Mouse (Mus musculus): ENCODE measurements around the gene Ndufa13.
A peak's percentile ranks its signal among the peaks of the same experiment; 100 is the strongest.

The Ndufa13 gene

GRCm38 (mm10) chr8:69907106-69907505, 4.7 kb upstream of the Ndufa13 start:
- DNase-seq (ENCODE audit: low spot score): no peak

GRCm38 (mm10) chr8:69906260-69906659, 3.9 kb upstream of the Ndufa13 start:
- no peak for DNase-seq (ENCODE audit: low spot score)

DNA sequence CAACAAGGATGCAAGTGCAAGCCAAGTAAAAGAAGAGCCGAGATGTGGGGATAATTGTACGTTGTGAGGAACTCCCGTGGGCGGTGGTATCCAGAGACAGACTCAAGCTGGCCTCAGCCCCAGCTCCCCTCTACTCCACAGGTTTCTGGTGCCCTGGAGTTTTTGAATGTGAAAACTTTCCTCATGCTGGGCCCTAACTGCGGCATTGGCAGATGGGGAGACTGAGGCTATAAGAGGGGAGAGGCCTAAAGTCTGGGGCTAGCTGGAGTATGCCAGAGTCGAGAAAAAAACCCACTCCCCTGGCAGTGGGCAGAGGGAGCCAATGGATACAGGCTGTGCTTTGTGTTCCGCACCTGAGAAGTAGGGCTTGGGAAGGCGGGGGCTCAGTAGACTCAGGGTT, 1.7 kb upstream of the Ndufa13 start:
- no peak for DNase-seq (ENCODE audit: low spot score)

- DNase-seq (ENCODE audit: low spot score): peak; percentile 94
Measured at GRCm38 (mm10) chr8:69903063-69903542, 745 bp upstream of the Ndufa13 start.

GRCm38 (mm10) chr8:69901484-69902162, 735 bp downstream of the Ndufa13 start:
- DNase-seq (ENCODE audit: low spot score): peak; percentile 98

- no peak for DNase-seq (ENCODE audit: low spot score)
Measured at GRCm38 (mm10) chr8:69900895-69901451, 1.4 kb downstream of the Ndufa13 start.

GRCm38 (mm10) chr8:69899876-69900275, 2.5 kb downstream of the Ndufa13 start:
- no peak for DNase-seq (ENCODE audit: low spot score)

GRCm38 (mm10) chr8:69897857-69898256, 4.5 kb downstream of the Ndufa13 start:
- no peak for DNase-seq (ENCODE audit: low spot score)

DNA sequence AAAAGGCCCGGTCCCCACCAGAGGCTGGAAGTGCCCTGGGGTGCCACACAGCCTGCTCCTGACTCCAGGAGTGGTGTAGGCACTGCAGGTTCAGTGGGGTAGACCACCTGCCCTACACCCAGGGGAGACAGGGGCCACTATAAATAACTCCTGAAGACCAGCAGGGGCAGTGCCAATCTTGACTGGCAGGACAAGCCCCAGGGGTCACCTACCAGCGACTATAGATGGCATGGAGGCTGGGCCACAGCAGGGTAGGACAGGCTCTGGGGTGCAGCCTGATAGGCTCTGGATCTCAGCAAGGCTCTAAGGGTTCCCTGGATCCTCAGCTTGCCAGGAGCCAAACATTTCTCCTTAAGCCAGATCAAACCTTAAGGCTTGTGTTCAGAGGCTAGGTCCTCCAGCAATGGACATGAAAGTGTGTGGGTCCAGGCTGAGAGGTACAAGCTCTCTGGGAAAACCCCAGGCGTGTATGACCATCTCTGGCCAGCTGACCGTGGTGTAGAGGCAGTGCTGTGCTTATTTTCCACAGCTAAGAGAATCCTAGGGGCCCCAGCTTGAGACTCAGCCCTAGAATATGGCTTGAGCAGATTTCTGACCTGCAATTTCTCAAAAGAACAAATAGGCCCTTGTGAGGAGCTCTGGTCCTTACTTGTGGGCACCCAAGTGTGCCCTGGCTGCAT, 6.4 kb downstream of the Ndufa13 start:
- no peak for DNase-seq (ENCODE audit: low spot score)

DNA sequence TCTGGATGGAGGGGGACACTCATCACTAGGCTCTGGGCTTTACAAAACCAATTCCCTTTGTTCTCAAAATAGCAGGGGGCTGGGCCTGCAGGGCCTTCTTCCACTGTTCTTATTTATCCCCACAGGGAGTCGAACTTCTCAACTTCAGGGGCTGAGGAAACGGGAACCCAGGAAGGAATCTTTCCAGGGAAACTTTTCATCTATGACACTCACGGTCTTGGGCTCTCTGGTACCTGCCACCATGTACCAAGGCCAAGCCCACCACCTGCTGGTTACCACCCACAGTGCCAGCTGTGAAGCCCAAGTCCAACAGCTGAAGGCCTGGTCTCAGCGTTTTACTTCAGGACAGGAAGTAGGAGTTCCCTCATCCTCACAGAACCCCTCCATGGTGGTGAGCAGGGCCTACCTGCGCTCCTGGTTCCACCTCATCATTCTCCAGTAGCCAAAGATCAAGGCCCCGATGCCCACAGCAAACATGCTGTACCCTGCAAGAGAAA, 7.5 kb downstream of the Ndufa13 start:
- DNase-seq (ENCODE audit: low spot score): no peak

GRCm38 (mm10) chr8:69893863-69894262, 8.5 kb downstream of the Ndufa13 start:
- DNase-seq (ENCODE audit: low spot score): no peak

GRCm38 (mm10) chr8:69890813-69891241, 11.5 kb downstream of the Ndufa13 start:
- DNase-seq (ENCODE audit: low spot score): no peak

DNA sequence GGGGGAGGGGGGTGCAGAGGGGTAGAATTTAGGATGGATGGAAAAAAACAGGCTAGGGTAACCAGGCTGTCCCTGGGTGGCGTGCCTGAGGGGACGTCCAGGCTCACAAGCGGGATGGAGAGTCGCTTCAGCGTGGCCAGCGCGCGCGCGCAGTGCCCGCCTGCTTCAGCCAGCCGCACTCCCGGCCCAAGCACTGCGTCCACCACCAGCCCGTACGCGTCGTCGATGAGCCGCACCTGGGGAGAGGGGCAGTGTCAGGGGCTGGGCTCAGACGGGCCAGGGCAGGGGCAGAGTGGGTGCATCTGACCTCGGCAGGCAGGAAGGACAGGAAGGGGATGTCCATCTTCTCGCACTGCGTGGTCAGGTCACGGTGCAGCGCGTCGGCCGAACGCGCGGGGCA, 13.5 kb downstream of the Ndufa13 start:
- DNase-seq (ENCODE audit: low spot score): no peak

DNA sequence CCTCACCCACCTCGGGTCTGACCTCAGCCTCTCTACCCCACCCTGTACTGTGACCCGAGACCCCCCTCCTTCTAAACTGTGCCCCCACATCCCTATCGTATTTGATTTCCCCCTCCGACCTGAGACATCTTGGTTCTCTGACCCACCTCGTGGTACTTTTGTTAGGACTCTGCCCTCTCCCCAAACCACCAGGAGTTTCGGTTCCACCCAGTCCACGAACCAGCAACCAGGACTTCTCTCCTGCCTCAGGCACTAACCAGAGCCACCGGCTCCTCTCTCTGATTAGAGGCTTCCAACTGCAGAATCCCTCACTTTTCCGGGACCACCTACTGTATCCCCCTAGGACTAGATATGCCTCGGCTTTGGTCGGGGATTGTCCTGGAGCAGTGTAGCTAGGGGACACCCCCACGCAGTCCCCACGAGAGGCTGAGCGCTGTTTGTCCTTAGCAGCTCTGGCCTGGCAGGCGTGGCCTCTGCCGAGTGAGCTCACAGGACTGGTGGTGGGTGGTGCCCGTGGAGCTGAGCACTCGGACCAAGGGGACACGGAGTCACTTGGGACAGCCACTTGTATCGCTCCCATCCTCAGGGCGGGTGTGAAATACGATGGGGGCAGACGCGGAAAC, 14.0 kb downstream of the Ndufa13 start:
- DNase-seq (ENCODE audit: low spot score): no peak

DNA sequence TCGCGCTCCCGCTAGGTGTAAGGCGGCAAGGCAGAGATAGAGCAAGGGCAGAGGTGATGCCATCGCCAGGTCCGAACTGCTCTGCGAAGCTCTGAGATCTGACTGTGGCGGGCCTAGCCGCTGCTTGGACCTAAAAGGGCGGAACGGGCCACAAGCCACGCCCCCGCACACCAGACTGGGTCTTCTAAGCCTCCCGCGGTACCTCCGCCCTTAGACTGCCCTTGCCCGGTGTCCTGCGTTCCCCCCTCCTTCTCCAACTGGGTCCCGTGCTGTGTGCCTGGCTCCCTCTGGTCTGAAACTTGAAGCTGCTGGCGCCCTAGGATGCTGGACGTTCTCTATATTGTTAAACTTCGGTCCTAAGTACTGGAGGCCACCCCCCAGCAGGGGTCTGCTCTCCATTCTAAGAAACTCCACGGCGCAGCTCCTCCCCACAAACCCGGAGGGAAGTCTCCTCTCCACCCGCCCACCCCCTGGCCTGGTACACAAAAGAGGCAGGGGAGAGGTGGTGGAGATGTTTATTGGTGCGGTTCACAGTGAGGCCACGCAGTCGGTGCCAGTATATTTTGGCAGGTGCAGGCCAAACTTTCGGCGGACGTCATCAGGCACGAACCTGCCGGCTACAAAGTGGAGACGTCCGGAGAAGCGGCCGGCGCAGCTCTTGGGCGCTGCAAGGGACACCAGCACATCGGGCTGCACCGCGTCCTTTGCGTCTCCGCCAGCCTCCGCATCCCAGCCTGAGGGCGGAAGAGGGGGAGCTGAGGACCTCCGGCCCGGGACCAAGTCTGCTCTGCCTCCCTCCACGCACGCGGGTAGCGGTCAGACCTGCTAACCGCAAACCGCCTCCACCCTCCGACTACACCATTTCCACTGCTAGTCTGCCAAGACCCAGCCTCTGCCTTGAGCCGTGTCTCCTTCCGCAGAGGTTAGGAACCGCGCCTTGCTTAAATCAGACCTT, 14.8 kb downstream of the Ndufa13 start, which contains the start of gene Cilp2:
Gene Cilp2 (minus strand): TSS at position 399 of the 955 bp plus-strand sequence.
- DNase-seq (ENCODE audit: low spot score): no peak

DNA sequence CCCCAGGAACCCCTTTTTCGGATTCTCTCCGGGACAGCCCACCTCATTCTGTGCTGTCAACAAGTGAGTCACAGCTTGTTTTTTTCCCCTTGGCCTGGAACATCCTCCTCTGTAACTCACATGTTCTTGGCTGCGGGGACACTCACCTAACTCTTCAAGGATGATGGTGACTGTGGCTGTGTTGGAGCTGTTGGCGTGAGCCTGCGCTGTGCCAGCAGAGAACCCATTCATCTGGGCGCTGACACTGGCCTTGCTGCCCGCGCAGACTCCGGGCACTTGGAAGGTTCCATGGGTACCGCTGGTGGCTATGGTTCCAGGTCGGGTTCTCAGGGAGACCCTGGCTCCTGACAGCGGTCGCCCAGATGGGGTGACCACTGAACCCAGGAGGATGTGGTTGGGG, 18.2 kb downstream of the Ndufa13 start:
- DNase-seq (ENCODE audit: low spot score): no peak

DNA sequence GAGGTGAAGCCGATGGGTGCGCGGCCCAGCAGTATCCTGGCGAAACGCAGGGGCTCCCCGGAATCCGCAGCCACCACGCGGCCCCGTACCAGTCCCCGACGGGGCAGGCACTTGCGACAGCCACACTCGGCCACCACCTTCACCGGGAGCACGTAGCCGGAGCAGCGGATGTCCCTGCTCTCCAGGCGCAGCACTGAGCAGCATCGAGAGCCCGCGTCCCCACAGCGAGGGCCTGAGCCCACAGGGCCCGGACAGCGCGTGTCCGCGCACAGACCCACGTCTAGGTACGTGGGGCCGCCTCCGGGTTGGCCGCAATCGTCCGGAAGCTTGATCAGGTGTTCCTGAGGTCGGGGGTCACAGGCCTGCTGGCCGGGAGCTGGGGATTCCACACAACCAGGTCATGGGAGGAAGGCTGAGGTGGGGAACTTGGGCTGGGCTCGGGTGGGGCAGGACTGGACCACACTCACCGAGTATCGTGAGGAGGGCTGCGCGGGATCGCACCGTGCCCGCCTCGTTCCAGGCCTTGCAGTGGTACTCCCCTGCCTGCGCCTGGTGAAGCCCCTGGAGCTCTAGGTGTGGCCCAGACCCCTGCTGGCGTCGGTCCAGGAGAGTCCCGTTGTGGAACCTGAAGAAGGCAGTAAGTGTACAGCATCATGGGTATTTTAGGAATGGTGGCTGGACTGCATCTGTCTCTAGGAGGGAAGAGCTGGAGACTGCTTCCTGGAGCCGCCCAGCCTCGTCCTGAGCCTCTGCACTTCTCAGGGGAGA, 19.3 kb downstream of the Ndufa13 start:
- no peak for DNase-seq (ENCODE audit: low spot score)

DNA sequence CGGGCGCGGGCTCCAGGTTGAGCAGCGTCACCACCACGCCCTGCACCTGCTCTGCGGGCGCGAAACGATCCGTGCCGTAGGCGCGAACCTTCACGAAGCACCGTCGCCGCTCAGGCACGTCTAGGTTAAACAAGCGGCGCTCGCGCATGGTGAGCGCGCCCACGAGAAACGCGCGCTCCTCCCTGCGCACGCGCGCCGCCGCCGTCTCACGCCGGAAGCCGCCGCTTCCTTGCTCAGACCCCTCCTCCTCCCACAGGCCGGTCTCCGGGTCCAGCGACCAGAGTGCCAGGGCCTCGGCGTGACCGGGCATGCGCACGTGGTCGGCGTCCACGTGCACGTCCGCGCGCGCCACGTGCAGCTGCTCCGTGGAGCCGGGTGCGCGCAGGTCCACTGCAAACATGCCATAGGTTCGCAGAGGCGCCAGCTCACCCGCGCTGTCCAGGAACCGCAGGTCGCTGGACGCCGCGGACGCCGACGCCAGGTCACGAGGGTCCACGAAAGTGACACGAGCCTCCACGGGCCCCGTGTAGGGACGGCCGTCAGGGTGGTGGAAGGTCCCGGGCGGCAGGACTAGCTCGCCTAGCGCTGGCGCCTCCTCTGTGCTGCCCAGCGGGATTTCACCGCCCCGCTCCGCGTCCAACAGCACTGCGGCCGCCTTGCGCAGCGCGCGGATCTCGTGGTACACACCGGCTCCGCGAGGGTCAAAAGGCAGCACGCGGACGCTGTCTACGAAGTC, 20.2 kb downstream of the Ndufa13 start:
- DNase-seq (ENCODE audit: low spot score): no peak

DNA sequence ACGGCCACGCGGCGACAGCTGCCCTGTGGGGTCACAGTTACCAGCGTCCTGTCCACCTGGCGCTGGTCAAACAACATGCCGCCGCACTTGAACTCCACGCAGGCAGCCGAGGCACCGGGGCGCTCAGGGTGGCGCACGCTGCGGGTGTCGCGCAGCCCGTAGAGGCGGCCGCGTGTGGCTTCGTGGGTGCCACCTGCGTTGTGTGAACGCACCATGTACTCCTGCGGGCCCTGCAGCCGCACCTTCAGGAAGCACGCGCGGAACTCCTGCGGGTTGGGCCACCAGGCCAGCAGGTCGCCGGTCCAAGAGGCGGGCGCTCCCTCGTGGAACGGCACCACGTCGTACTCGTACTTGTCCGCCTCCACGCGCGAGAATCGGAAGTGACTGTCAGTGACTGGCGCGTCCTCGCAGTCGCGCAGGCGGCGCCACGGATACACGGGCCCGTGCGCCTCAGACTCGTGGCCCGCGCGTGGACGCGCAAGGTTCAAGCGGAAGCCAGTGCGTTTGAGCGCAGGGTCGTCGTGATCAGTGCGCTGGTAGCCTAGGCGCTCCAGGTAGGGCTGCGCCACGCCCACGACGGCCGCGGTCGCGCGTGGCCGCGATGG, 21.0 kb downstream of the Ndufa13 start:
- no peak for DNase-seq (ENCODE audit: low spot score)
